Mouse (Mus musculus) regulatory T cell (primary cell): ENCODE results near the gene Sgta.
"Not testable (repeated sequence)": the region's sequence is repeated elsewhere in the genome, so short reads cannot be mapped to it uniquely, and the experiment has no call there.

Source experiments
- in situ Hi-C: fragments of 300-600 bp; cut with MboI, MseI; formaldehyde crosslinking; loops from one replicate; pipeline ENCODE4 v1.15.1; 2025; ENCODE audit warnings: high pct_unique_total_duplicates

Gene Sgta

GRCm38 (mm10) chr10:81057406-81058130, 2.4 kb downstream of the Sgta start:
- in situ Hi-C loops, result no loop called here

DNA sequence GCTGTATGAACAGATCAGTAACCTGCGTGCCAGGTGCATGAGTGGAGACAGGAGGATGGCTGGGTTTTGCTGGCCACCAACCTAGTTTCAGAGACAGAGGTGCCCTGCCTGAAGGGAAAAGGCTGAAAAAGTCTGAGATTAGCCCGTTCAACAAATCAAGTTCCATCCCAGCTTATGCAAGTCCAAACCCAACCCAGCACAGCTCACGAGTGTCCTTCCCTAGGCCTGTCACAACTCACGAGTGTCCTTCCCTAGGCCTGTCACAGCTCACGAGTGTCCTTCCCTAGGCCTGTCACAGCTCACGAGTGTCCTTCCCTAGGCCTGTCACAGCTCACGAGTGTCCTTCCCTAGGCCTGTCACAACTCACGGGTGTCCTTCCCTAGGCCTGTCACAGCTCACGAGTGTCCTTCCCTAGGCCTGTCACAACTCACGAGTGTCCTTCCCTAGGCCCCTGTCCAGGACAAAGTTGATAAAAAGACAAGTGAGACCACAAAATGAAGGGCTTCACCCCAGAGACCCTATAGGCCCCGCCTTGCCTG, 4.1 kb downstream of the Sgta start:
- in situ Hi-C loops, result not testable (repeated sequence)

DNA sequence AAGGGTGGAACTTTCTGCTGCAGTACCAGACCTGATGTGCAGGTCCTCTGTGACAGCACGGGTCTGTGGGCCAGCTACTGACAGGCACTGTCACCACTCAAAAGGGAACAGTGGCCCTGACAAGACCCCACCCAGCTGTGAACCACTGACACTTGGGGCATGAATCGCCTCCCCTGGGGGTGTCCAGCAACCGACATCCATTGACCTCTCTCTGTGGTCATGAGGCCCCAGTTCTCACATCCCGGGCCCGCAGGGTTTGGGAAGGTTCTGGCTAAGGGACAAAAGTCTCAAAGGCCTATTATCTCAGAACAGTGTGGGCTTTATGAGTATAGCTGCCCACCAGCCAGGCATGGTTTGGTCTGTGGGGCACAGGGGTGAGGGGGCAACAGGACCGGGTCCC, 4.8 kb downstream of the Sgta start:
- in situ Hi-C loops, result no loop called here

DNA sequence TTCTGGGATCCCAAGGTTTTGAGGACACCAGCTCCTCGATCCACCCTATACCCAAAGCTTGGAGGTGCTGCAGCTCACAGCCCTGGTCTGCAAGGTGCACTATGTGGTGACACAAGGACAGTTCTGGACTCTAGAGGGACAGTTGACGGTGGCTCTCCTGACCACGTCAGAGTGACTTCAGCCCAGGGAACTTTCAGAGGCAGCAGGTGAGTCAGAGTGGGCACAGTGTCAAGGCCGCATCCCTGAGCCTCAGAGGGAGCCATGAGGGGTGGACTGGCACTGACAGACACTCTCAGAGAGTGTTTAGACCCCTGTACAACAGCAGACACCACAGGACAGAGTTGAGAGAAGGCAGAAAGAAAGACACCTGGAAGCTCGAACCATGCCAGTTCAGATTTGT, 7.4 kb downstream of the Sgta start:
- in situ Hi-C loops, result no loop called here

GRCm38 (mm10) chr10:81051133-81051532, 8.8 kb downstream of the Sgta start:
- in situ Hi-C loops, result no loop called here

DNA sequence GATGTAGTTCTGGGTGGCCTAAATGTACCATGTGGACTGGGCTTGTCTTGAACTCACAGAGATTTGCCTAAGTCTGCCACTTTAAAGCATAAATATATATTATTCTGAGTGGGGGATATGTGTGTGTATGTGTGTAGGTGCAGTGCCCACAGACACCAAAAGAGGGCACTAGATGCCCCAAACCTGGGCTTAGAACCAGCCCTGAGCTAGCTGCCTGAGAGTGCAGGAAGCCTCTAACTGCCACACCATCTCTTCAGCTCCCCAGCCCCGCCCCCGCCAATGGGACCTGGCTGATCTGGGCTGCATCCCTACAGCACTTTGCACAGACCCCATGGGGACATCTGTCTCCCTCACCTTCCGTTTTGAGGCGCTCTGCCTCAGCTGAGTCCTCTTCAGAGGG, 9.3 kb downstream of the Sgta start:
- in situ Hi-C loops, result no loop called here

DNA sequence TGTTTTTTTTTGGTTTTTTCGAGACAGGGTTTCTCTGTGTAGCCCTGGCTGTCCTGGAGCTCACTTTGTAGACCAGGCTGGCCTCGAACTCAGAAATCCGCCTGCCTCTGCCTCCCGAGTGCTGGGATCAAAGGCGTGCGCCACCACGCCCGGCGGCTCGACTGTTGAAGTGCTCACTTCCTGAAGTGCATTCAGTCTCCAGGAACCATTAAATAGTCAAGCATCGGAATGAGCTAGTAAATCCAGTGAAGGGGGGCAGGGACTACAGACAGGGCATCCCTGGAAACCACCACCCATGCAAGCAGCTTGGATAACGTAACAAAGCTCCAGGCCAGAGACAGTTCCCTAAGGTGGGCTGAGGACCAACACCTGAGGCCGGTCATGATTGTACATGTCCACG, 14.7 kb downstream of the Sgta start:
- in situ Hi-C loops, result not testable (repeated sequence)

DNA sequence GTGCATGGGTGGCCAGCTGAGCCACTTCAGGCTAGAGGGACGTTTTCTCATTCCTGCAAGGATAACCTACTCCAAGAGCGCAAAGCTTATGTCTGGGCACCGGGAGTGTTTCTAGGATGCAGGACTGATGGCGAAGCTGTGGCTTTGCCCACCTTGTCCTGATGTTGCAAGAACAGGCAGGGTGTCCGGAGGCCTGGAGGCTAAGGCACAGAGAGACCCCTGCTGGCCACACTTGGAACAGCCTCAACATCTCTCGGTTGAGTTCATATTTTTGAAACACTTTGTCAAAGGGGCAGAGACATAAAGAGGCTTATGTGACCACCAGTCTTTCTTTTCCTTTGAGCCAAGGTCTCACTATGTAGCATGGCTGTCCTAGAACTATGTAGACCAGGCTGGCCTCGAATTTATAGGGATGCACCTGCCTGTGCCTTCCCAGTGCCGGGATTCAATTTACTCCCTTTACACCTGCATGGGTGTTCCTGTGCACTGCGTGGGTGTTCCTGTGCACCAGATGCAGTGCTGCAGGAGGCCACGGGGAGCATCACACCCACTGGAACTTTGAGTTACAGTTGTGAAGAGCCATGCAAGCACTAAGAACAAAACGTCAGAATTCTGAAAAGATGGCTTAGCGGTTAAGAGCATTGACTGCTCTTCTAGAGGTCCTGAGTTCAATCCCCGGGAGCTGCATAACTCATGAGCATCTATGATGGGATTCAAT, 18.4 kb downstream of the Sgta start:
- in situ Hi-C loops, result no loop called here

- in situ Hi-C loops, result no loop called here
These were observed 22.9 kb downstream of the Sgta start, which contains the start of gene Slc39a3 for GRCm38 (mm10) chr10:81036988-81037580. Slc39a3 (minus strand) TSS chr10:81037426.

DNA sequence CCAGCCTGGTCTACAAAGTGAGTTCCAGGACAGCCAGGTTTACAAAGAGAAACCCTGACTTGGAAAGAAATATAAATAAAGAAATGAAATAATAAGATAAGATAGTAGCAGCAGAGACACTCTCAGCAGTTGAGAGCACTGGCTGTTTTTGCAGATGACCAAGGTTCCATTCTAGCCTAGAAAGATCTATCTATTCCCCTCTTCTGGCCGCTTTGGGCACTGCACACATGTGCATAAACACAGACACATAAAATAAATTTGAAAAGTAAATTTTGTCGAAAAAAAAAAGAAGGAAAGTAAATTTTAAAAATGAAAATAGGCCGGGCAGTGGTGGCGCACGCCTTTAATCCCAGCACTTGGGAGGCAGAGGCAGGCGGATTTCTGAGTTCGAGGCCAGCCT, 23.7 kb downstream of the Sgta start:
- in situ Hi-C loops, result no loop called here

DNA sequence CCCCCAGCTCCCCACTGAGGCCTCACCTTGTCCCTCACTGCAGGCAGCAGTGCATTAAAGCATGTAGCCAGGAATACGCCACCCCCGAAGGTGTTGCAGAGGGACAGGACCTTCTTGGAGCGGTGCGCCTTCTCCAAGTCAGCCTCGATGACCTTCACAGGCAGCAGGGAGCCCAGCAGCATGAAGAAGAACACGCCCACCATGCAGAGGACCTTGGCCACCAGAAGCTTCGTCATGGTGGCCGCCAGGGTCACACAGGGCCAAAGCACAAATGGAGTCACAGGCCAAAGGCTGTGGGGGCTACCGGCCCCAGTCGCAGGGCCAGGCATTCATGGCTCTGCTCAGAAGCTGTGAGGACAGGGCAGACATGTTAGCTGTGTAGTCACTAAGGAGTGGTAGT, 26.4 kb downstream of the Sgta start:
- in situ Hi-C loops, result no loop called here

DNA sequence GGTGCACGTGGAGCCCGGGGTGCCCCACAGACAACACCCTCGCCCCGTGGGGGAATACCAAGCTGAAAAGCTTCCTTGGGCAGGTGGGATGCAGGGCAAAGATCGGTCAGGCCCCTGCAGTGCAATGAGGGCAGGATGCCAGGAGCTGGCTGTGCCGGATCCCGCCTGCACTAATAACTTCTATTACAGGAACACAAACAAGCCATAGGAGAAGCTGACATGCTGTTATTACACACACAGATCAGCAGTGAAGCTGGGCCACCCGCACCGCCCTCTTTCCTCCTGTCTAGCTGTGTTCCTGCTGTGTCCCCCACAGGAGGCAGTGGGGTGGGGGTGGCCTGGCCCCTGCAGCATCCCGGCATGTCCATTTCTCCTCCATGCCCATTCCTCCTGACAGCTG, 30.9 kb downstream of the Sgta start:
- in situ Hi-C loops, result loop anchor here (10.0 kb wide), 1 partner anchor 834 kb away; no protein-coding TSS in a partner anchor

DNA sequence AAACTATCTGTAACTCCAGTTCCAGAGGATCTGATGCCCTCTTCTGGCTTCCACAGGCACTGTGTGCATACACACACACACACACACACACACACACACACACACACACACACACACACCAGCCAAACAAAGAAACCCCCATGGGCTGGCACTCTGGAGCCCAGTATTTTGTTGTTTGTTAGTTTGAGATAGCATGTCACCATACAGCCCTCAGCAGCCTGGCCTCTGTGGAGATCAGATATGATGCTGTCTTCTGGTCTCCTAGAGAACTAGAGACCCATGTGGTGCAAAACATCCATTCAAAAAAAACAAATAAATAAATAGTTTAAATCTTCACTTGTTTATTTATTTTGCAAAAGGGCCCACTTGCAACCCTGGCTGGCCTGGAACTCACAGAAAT, 31.8 kb downstream of the Sgta start:
- in situ Hi-C loops, result loop anchor here (10.0 kb wide), 1 partner anchor 833 kb away; no protein-coding TSS in a partner anchor

GRCm38 (mm10) chr10:81027331-81027730, 32.6 kb downstream of the Sgta start:
- in situ Hi-C loops, result loop anchor here (10.0 kb wide), 1 partner anchor 833 kb away; no protein-coding TSS in a partner anchor

DNA sequence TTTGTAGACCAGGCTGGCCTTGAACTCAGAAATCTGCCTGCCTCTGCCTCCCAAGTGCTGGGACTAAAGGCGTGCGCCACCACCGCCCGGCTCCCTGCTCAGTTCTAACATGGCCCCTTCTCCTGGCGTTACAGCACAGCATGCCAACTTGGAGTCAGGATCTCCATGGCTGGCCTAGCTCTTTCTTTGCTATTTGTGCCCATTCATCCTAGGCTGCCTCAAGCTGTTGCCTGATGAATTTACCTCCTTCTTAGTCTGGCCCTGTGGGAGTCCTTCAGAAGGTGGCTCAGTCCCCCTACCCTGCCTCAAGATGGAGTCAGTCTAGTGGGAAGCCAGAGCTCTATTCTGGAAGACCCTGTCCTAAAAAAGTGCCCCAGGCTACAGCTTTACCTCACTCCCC, 33.1 kb downstream of the Sgta start:
- in situ Hi-C loops, result loop anchor here (10.0 kb wide), 1 partner anchor 832 kb away; no protein-coding TSS in a partner anchor

- in situ Hi-C loops, result loop anchor here (10.0 kb wide), 1 partner anchor 831 kb away; no protein-coding TSS in a partner anchor
These were observed 34.2 kb downstream of the Sgta start, which contains the start of gene Diras1 for GRCm38 (mm10) chr10:81025639-81026275. Diras1 (minus strand) TSS chr10:81025662.

DNA sequence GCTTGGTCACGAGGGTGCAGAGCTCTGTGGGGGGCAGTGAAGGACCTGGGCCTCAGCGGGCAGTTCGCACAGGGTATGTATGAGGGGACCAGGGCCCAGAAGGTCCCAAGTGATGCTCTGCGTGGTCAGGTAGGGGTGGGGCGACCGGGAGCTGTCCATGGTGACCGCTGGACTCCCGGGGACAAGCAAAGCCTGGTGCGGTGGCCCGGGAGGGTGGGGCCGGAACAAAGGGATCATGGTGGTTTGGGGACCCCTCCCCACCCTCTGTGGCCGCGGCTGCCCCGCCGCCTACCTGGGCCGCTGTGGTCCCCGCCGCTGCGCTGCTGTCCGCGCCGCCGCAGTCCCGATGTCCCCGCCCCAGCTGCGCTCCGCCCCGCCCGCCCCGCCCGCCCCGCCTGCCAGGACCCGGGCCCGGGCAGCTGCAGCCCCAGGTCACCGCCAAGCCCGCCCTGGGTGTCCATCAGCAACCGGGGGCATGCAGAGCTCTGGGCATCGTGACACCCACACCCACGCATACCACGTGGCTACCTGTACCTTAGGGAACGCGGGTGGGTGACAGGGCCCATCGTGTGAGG, 34.8 kb downstream of the Sgta start:
- in situ Hi-C loops, result loop anchor here (10.0 kb wide), 1 partner anchor 830 kb away; no protein-coding TSS in a partner anchor

- in situ Hi-C loops, result loop anchor here (10.0 kb wide), 1 partner anchor 830 kb away; no protein-coding TSS in a partner anchor
These were observed 35.5 kb downstream of the Sgta start for GRCm38 (mm10) chr10:81024346-81024937.

DNA sequence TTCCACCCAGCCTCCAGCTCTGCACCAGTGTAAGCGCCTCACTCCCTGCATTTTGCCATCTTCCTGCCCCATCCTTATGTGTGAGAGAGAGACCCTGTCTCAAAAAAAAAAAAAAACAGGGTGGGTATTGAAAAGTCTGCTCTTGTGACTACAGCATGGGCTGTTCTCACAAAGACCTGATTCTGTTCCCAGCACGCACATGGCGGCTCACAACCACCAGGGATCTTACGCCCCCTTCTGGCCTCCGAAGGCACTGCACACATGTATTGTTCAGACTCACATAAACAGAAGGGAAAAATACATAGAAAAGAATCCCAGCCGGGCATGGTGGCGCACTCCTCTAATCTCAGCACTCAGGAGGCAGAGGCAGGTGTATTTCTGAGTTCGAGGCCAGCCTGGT, 37.2 kb downstream of the Sgta start:
- in situ Hi-C loops, result loop anchor here (10.0 kb wide), 1 partner anchor 828 kb away; no protein-coding TSS in a partner anchor

DNA sequence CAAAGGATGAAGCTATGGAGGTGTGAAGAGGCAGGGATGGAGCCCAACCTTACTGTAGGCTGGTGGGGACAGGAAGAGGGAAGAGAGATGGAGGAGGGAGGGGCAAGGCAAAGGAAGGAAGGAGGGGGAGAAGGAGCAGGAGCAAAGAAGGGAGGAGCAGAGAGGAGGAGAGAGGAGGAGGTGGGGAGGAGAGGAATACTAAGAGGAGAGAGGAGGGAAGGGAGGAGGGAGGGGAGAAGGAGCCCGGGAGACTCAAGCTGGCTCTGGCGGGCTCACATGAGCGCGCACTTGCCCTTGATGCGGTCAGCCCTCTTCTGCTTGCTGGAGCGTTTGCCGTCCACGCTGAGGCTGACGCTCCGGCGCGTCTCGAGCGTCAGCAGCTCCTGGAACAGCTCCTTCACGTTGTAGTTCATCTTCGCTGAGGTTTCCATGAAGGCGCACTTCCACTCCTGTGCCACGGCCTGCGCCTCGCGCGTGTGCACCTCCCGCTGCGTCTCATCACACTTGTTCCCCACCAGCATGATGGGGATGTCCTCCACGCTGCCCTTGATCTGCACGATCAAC, 38.4 kb downstream of the Sgta start:
- in situ Hi-C loops, result loop anchor here (10.0 kb wide), 1 partner anchor 827 kb away; no protein-coding TSS in a partner anchor
